Mouse (Mus musculus): ENCODE measurements around the gene Lcn9. TPM values are rescaled to one million over a fixed set of nuclear protein-coding genes. Genes with fewer than 3 reads are reported as not detected.
A peak's percentile ranks its signal among the peaks of the same experiment; 100 is the strongest.

Gene Lcn9
- total RNA-seq, 1 experiment = not detected

GRCm38 (mm10) chr2:25862696-25863270 lies 39.8 kb downstream of the Lcn9 start:
- Histone ChIP-seq H3K9me3 (ENCODE audit: control insufficient read depth, insufficient read depth, low read depth, low read length) (no peaks in the 10 kb centered on the region), H3K4me3 (ENCODE audit: insufficient read depth in 1 of 2, low read depth in 1 of 2, low read length in 2 of 2, poor library complexity in 1 of 2, severe bottlenecking in 1 of 2) (peak overlapping the region in 1 of 2 experiments; percentile 69; a peak in 1 of 4 replicates), H3K4me1 (ENCODE audit: control insufficient read depth in 2 of 2, insufficient read depth in 2 of 2, low read length in 2 of 2, poor library complexity in 1 of 2) (peaks cover 3 to 10% of the 10 kb centered on the region in 2 experiments; a peak in 3 of 4 replicates), H3K27ac (ENCODE audit: insufficient read depth, low read depth, low read length, poor library complexity, severe bottlenecking) (no peak overlapping the region), H3K36me3 (ENCODE audit: control insufficient read depth, insufficient read depth, low read length, poor library complexity, severe bottlenecking) (no peaks in the 10 kb centered on the region), H3K9ac (ENCODE audit: insufficient read depth, low read depth, low read length, poor library complexity, severe bottlenecking) (no peak overlapping the region)
- in situ Hi-C loops (cut with MboI; ENCODE audit: low sequenced_read_pairs in 2 of 2, unreplicated experiment in 2 of 2) = no loop called here
- TF ChIP-seq HCFC1 (IDR thresholded peaks at IDR 0.05; ENCODE audit: borderline replicate concordance, insufficient read depth, low read length) = no peak
- TF ChIP-seq ZC3H11A (IDR thresholded peaks at IDR 0.05; ENCODE audit: borderline replicate concordance, low read depth, low read length) = no peak
- TF ChIP-seq MAFK (IDR thresholded peaks at IDR 0.05; ENCODE audit: insufficient read depth, low read depth, low read length) = no peak
- TF ChIP-seq CHD2 (IDR thresholded peaks at IDR 0.05; ENCODE audit: low read depth, low read length) = no peak
- no peak for TF ChIP-seq ZNF384 (IDR thresholded peaks at IDR 0.05; ENCODE audit: low read depth, low read length)
- DNase-seq (ENCODE audit: low read depth, low spot score) = no peak

GRCm38 (mm10) chr2:25863337-25864131 lies 40.6 kb downstream of the Lcn9 start, which contains the start of gene Kcnt1:
Kcnt1 (plus strand) TSS chr2:25863734.
- in situ Hi-C loops (cut with MboI; ENCODE audit: low sequenced_read_pairs in 2 of 2, unreplicated experiment in 2 of 2) = no loop called here
- Histone ChIP-seq H3K9me3 (ENCODE audit: control insufficient read depth, insufficient read depth, low read depth, low read length) (no peaks in the 10 kb centered on the region), H3K4me1 (ENCODE audit: control insufficient read depth in 2 of 2, insufficient read depth in 2 of 2, low read length in 2 of 2, poor library complexity in 1 of 2) (peaks cover 3 to 10% of the 10 kb centered on the region in 2 experiments; a peak in 3 of 4 replicates), H3K27ac (ENCODE audit: insufficient read depth, low read depth, low read length, poor library complexity, severe bottlenecking) (no peak within 1 kb of the TSS), H3K36me3 (ENCODE audit: control insufficient read depth, insufficient read depth, low read length, poor library complexity, severe bottlenecking) (no peaks in the 10 kb centered on the region), H3K4me3 (ENCODE audit: insufficient read depth in 1 of 2, low read depth in 1 of 2, low read length in 2 of 2, poor library complexity in 1 of 2, severe bottlenecking in 1 of 2) (peak within 1 kb of the TSS; percentile 69 to 82), H3K9ac (ENCODE audit: insufficient read depth, low read depth, low read length, poor library complexity, severe bottlenecking) (no peak within 1 kb of the TSS)
- TF ChIP-seq MAFK (IDR thresholded peaks at IDR 0.05; ENCODE audit: insufficient read depth, low read depth, low read length) (no peak), ZC3H11A (IDR thresholded peaks at IDR 0.05; ENCODE audit: borderline replicate concordance, low read depth, low read length) (no peak), ZNF384 (IDR thresholded peaks at IDR 0.05; ENCODE audit: low read depth, low read length) (no peak), HCFC1 (IDR thresholded peaks at IDR 0.05; ENCODE audit: borderline replicate concordance, insufficient read depth, low read length) (no peak; the same call in 1 of the 2 replicates), CHD2 (IDR thresholded peaks at IDR 0.05; ENCODE audit: low read depth, low read length) (no peak)
- peak; percentile 50 for DNase-seq (ENCODE audit: low read depth, low spot score)

GRCm38 (mm10) chr2:25864230-25864629 lies 41.3 kb downstream of the Lcn9 start:
- Histone ChIP-seq H3K36me3 (ENCODE audit: control insufficient read depth, insufficient read depth, low read length, poor library complexity, severe bottlenecking) (no peaks in the 10 kb centered on the region), H3K9me3 (ENCODE audit: control insufficient read depth, insufficient read depth, low read depth, low read length) (no peaks in the 10 kb centered on the region), H3K4me1 (ENCODE audit: control insufficient read depth in 2 of 2, insufficient read depth in 2 of 2, low read length in 2 of 2, poor library complexity in 1 of 2) (peaks cover 3 to 10% of the 10 kb centered on the region in 2 experiments; a peak in 3 of 4 replicates), H3K9ac (ENCODE audit: insufficient read depth, low read depth, low read length, poor library complexity, severe bottlenecking) (no peak overlapping the region), H3K27ac (ENCODE audit: insufficient read depth, low read depth, low read length, poor library complexity, severe bottlenecking) (no peak overlapping the region), H3K4me3 (ENCODE audit: insufficient read depth in 1 of 2, low read depth in 1 of 2, low read length in 2 of 2, poor library complexity in 1 of 2, severe bottlenecking in 1 of 2) (peak overlapping the region; percentile 69 to 82)
- DNase-seq (ENCODE audit: low read depth, low spot score) = no peak
- TF ChIP-seq HCFC1 (IDR thresholded peaks at IDR 0.05; ENCODE audit: borderline replicate concordance, insufficient read depth, low read length) (no peak), MAFK (IDR thresholded peaks at IDR 0.05; ENCODE audit: insufficient read depth, low read depth, low read length) (no peak)
- in situ Hi-C loops (cut with MboI; ENCODE audit: low sequenced_read_pairs in 2 of 2, unreplicated experiment in 2 of 2) = no loop called here

DNA sequence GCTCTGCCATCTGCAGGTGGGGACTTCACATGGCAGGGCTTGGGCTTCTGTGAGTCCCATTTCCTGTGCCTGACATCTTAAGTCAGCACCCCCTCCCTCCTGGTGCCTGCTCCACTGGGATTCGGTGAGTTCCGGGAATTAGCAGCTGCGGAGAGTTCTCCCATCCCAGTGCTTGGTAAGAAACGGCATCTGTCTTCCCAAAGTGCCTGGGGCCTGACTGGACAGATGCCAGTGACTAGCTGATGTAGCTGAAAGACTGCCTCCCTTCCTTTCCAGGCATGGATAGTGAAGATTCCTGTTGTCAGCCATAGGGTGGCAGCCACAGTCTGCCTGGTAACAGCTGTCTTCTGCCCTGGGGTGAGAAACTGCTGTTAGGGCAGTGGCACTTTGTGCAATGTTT lies 42.5 kb downstream of the Lcn9 start:
- in situ Hi-C loops (cut with MboI; ENCODE audit: low sequenced_read_pairs in 2 of 2, unreplicated experiment in 2 of 2) = no loop called here
- no peak overlapping the region for H3K9ac ChIP-seq (ENCODE audit: insufficient read depth, low read depth, low read length, poor library complexity, severe bottlenecking)
- H3K27ac ChIP-seq (ENCODE audit: insufficient read depth, low read depth, low read length, poor library complexity, severe bottlenecking) = no peak overlapping the region
- no peak for DNase-seq (ENCODE audit: low read depth, low spot score)
- no peak for TF ChIP-seq MAFK (IDR thresholded peaks at IDR 0.05; ENCODE audit: insufficient read depth, low read depth, low read length)
- no peak for TF ChIP-seq CHD2 (IDR thresholded peaks at IDR 0.05; ENCODE audit: low read depth, low read length)
- TF ChIP-seq ZC3H11A (IDR thresholded peaks at IDR 0.05; ENCODE audit: borderline replicate concordance, low read depth, low read length) = no peak
- TF ChIP-seq ZNF384 (IDR thresholded peaks at IDR 0.05; ENCODE audit: low read depth, low read length) = no peak
- TF ChIP-seq HCFC1 (IDR thresholded peaks at IDR 0.05; ENCODE audit: borderline replicate concordance, insufficient read depth, low read length) = no peak
- peaks cover 3 to 10% of the 10 kb centered on the region in 2 experiments; a peak in 3 of 4 replicates for H3K4me1 ChIP-seq (ENCODE audit: control insufficient read depth in 2 of 2, insufficient read depth in 2 of 2, low read length in 2 of 2, poor library complexity in 1 of 2)
- H3K4me3 ChIP-seq (ENCODE audit: insufficient read depth in 1 of 2, low read depth in 1 of 2, low read length in 2 of 2, poor library complexity in 1 of 2, severe bottlenecking in 1 of 2) = no peak overlapping the region
- H3K36me3 ChIP-seq (ENCODE audit: control insufficient read depth, insufficient read depth, low read length, poor library complexity, severe bottlenecking) = no peaks in the 10 kb centered on the region
- H3K9me3 ChIP-seq (ENCODE audit: control insufficient read depth, insufficient read depth, low read depth, low read length) = no peaks in the 10 kb centered on the region
